Mouse (Mus musculus) induced T-regulatory cell, adult 2 months (primary cell): ENCODE results near the gene Fam129c.
A peak's percentile ranks its signal among the peaks of the same experiment; 100 is the strongest.

Experiments used
- DNase-seq: peaks from one replicate; pipeline ENCODE4 v3.0.0-alpha.2; 2012; ENCODE audit warnings: low read depth

Fam129c gene

GRCm38 (mm10) chr8:71574426-71574825 lies 23.0 kb upstream of the Fam129c start:
- DNase-seq: no peak

DNA sequence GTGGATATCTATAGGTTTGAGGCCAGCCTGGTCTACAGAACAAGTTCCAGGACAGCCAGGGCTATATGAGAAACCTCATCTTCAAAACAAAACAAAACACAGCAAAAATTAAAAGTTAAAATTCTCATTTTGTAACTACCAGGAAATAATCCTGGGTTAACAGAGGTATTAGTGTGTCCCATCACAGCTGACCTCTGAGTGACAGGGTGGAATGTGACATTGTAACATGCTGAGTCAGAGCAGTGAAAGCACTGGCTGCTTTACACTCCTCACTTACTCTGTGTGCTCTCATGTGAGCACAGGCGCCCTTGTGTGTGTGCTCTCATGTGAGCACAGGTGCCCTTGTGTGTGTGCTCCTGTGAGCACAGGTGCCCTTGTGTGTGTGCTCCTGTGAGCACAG lies 22.4 kb upstream of the Fam129c start:
- no peak for DNase-seq

GRCm38 (mm10) chr8:71577856-71578387 lies 19.5 kb upstream of the Fam129c start:
- DNase-seq: no peak

- DNase-seq: no peak
Observed at GRCm38 (mm10) chr8:71579009-71579408, 18.4 kb upstream of the Fam129c start.

DNA sequence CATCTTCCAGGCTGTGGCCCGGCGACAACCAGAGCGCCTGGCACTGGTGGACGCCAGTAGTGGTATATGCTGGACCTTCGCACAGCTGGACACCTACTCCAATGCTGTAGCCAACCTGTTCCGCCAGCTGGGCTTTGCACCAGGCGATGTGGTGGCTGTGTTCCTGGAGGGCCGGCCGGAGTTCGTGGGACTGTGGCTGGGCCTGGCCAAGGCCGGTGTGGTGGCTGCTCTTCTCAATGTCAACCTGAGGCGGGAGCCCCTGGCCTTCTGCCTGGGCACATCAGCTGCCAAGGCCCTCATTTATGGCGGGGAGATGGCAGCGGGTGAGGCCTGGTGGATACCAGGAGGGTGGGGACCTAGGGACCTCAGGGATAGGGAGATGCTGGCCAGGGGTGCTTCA lies 18.0 kb upstream of the Fam129c start:
- DNase-seq: no peak

GRCm38 (mm10) chr8:71580201-71580600 lies 17.2 kb upstream of the Fam129c start:
- DNase-seq: no peak

DNA sequence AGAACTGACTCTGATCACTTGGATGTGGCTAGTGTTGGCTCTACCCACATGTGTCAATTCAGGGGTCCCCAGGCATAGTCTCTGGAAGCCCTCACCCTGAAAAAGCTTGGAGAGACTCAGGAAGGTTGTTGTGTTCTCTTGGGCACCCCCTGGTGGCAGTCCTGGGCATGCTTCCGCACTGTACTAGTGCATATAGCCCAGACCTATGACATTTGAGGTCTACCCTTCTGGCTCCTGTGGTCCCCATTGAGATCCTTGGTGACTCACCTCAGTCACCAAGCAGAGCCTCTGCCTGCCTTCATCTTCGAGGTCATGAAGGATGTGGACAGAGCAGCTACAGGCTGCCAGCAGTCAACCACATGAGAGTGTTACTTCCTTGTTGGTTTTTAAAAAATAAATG lies 10.6 kb upstream of the Fam129c start:
- peak; percentile 78 for DNase-seq

- no peak for DNase-seq
Observed at GRCm38 (mm10) chr8:71588762-71589161, 8.7 kb upstream of the Fam129c start.

- no peak for DNase-seq
Observed at GRCm38 (mm10) chr8:71591017-71591416, 6.4 kb upstream of the Fam129c start.

DNA sequence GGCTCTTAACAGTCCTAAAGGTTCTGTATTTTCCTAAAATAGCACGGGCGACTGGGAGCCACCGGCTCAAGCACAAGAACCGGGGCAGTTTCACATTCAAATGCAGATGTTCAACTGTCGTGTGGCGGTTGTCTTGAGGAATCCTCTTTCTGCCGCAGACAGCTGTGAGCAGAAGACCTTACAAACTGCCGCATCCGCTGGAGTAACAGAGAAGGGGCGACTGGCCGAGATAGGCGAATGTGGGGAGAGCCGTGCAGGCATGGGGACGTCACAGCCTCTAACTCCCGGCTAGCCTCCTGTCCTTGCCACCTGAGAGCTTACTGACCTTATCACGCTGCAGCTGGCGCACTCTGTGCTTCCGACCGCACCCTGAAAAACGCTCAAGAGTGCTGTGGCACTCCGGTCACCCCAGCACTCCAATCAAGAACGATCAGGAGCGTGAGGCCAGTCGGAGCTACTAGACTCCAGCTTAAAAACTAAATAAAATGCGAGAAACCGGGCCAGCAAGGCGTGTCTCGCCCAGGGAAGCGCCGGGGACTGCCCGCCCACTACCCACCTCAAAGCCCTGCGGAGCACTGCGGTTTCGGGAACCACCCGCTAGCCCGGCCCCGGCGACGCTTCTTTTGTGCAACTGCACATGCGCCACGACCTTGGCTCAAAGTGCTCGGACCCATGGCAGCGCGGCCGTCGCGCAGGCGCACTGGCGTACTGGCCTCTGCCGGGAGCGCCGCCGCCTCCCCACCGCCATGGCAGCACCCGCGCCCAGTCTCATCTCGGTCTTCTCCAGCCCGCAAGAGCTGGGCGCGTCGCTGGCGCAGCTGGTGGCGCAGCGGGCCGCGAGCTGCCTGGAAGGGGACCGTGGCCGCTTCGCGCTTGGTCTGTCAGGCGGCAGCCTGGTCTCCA lies 5.7 kb upstream of the Fam129c start, which contains the start of gene Pgls:
Gene Pgls (plus strand): TSS at position 706 of the 903 bp plus-strand sequence.
- DNase-seq: peak; percentile 95

GRCm38 (mm10) chr8:71592374-71593170 lies 4.9 kb upstream of the Fam129c start:
- DNase-seq: peak; percentile 73

GRCm38 (mm10) chr8:71593556-71594323 lies 3.7 kb upstream of the Fam129c start:
- DNase-seq: no peak

- no peak for DNase-seq
Observed at GRCm38 (mm10) chr8:71594324-71594722, 3.1 kb upstream of the Fam129c start.

GRCm38 (mm10) chr8:71595862-71596261 lies 1.6 kb upstream of the Fam129c start:
- DNase-seq: peak; percentile 91

- DNase-seq: no peak
Observed at GRCm38 (mm10) chr8:71596384-71596783, 1.1 kb upstream of the Fam129c start.

DNA sequence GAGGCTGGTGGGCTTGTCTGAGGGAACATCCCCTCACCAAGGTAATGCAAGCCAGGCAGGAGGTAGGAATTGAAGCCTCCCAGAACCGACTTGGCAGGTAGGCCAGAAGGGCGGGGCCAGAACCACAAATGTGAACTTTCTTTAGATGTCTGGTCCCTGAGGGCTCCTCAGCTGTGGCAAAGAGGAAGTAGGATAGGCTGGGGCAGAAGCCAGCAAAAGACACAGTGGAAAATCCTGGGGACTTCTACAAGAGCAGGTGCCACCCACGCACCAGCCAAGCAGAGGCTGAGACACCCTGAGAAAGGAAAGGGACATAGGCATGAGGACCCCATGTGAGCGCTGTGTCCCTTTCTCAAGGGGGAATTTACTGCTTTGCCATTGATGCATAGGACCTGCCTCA lies 650 bp upstream of the Fam129c start:
- peak; percentile 57 for DNase-seq

- DNase-seq: no peak
Observed at GRCm38 (mm10) chr8:71598375-71598774, 927 bp downstream of the Fam129c start.

DNA sequence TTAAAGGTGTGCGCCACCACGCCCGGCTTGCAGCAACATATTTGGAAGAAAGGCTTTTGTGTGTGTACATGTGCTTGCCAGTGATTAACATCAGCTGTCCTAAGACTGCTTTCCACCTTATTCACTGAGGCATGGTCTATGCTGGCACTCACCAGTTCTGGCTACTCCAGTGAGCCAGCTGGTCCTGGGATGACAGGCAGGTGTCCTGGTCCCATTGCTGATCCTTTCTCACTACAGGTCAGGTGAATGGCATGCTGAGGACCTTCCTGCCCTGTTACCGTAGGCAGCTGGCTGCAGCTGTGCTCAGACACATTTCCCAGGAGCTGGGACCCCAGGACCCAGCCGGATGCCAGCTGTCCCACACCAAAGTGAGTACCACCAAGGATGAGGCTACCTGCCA lies 1.4 kb downstream of the Fam129c start:
- DNase-seq: no peak

GRCm38 (mm10) chr8:71601939-71602665 lies 4.7 kb downstream of the Fam129c start:
- DNase-seq: peak; percentile 69

GRCm38 (mm10) chr8:71602666-71603334 lies 5.4 kb downstream of the Fam129c start:
- no peak for DNase-seq

DNA sequence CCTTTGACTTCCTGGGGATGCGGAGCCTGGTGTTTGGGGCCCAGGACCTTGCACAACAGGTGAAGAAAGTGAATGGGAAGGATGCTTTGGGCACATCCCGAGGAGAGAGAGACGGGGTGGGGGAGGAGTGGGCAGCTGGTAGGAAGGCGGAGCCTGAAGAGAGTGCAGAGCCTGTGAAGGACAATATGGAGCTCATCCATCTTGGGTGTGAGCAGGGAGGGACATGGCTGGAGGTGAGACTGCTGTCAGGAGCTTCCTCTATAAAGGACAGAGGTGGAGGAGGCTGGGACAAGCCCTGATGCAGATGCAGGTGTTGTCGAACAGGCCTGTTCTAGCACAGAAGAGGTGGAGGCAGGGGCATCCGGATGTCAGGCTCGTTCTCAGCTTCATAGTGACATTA lies 6.6 kb downstream of the Fam129c start:
- no peak for DNase-seq
